In genomic region chr15:84634361-84634760, GRCm38 (mm10) we compare ENCODE assay signal across 14 mouse cellular contexts. TPM values are rescaled to one million over a fixed set of nuclear protein-coding genes. Genes with fewer than 3 reads are reported as not detected.
DNase-seq lines count a peak whose midpoint lies in the region; ATAC-seq lines count a peak whose summit lies in the region.
"Had no signal": no experiment of that assay in that cellular context is flagged by ENCODE, and none has a peak within 500 bp of the region (broad histone marks: within the 10 kb centered on the region; RNA-seq: fewer than 3 reads in every experiment).

No protein-coding gene starts in this region.

- no peaks in the 10 kb centered on the region for H3K27me3 ChIP-seq in forebrain, embryonic 16.5 days (replicated peaks; ENCODE audit: control insufficient read depth, insufficient read depth, low read length)
- no peaks in the 10 kb centered on the region for H3K27me3 ChIP-seq in forebrain, embryonic 12.5 days
- peaks cover 8% of the 10 kb centered on the region; the same call in 1 of the 2 replicates for H3K27me3 ChIP-seq in midbrain, embryonic 13.5 days
- no peaks in the 10 kb centered on the region for H3K27me3 ChIP-seq in midbrain, embryonic 14.5 days (ENCODE audit: control insufficient read depth, insufficient read depth, low read length)
- no peaks in the 10 kb centered on the region for H3K27me3 ChIP-seq in liver, embryonic 11.5 days (replicated peaks; ENCODE audit: control insufficient read depth, insufficient read depth, low read length)

- H3K9me3 ChIP-seq in forebrain, embryonic 16.5 days (ENCODE audit: control insufficient read depth, low read length) = no peaks in the 10 kb centered on the region
- H3K9me3 ChIP-seq in forebrain, embryonic 12.5 days = no peaks in the 10 kb centered on the region
- H3K9me3 ChIP-seq in midbrain, embryonic 13.5 days = no peaks in the 10 kb centered on the region
- H3K9me3 ChIP-seq in midbrain, embryonic 14.5 days (ENCODE audit: control insufficient read depth, low read length) = no peaks in the 10 kb centered on the region
- H3K9me3 ChIP-seq in liver, embryonic 11.5 days (ENCODE audit: control insufficient read depth, low read length) = no peaks in the 10 kb centered on the region

- WGBS in forebrain, embryonic 16.5 days = 65% methylated on average over 3 of the region's 3 CpGs
- WGBS in forebrain, embryonic 12.5 days = 59% methylated on average over 3 of the region's 3 CpGs
- WGBS in midbrain, embryonic 13.5 days = 54% methylated on average over 3 of the region's 3 CpGs
- 46% methylated on average over 3 of the region's 3 CpGs for WGBS in midbrain, embryonic 14.5 days
- 59% methylated on average over 3 of the region's 3 CpGs for WGBS in liver, embryonic 11.5 days

- no peak for ATAC-seq in forebrain, embryonic 16.5 days
- no peak for ATAC-seq in forebrain, embryonic 12.5 days (ENCODE audit: low FRiP score)
- ATAC-seq in midbrain, embryonic 13.5 days = no peak
- ATAC-seq in midbrain, embryonic 14.5 days (ENCODE audit: low FRiP score, low TSS enrichment) = no peak
- no peak for ATAC-seq in liver, embryonic 11.5 days (replicated peaks; ENCODE audit: low FRiP score)
- ATAC-seq: midbrain, embryonic 16.5 days had no signal

- H3K36me3 ChIP-seq in forebrain, embryonic 16.5 days (ENCODE audit: control insufficient read depth, insufficient read depth) = no peaks in the 10 kb centered on the region
- no peaks in the 10 kb centered on the region for H3K36me3 ChIP-seq in forebrain, embryonic 12.5 days (replicated peaks)
- no peaks in the 10 kb centered on the region for H3K36me3 ChIP-seq in midbrain, embryonic 13.5 days
- no peaks in the 10 kb centered on the region for H3K36me3 ChIP-seq in midbrain, embryonic 14.5 days (ENCODE audit: control insufficient read depth, insufficient read depth, low read length)
- no peaks in the 10 kb centered on the region for H3K36me3 ChIP-seq in liver, embryonic 11.5 days (ENCODE audit: control insufficient read depth, insufficient read depth, low read length)
- H3K36me3 ChIP-seq: limb, embryonic 12.5 days had no signal

- no peak overlapping the region for H3K4me2 ChIP-seq in forebrain, embryonic 16.5 days (ENCODE audit: low read length)
- H3K4me2 ChIP-seq in forebrain, embryonic 12.5 days = no peak overlapping the region
- no peak overlapping the region for H3K4me2 ChIP-seq in midbrain, embryonic 13.5 days (replicated peaks)
- no peak overlapping the region for H3K4me2 ChIP-seq in midbrain, embryonic 14.5 days (ENCODE audit: low read length)
- H3K4me2 ChIP-seq in liver, embryonic 11.5 days = no peak overlapping the region
- H3K4me2 ChIP-seq: limb, embryonic 12.5 days had no signal

- H3K4me3 ChIP-seq in forebrain, embryonic 16.5 days (replicated peaks; ENCODE audit: low read length) = no peak overlapping the region
- H3K4me3 ChIP-seq in forebrain, embryonic 12.5 days (replicated peaks) = no peak overlapping the region
- no peak overlapping the region for H3K4me3 ChIP-seq in midbrain, embryonic 13.5 days (replicated peaks)
- no peak overlapping the region for H3K4me3 ChIP-seq in midbrain, embryonic 14.5 days (replicated peaks; ENCODE audit: low read depth, low read length)
- no peak overlapping the region for H3K4me3 ChIP-seq in liver, embryonic 11.5 days (ENCODE audit: low read depth, low read length)
- H3K4me3 ChIP-seq: limb, embryonic 12.5 days had no signal

- no peaks in the 10 kb centered on the region for H3K4me1 ChIP-seq in forebrain, embryonic 16.5 days (replicated peaks; ENCODE audit: control insufficient read depth, insufficient read depth, low read length)
- H3K4me1 ChIP-seq in forebrain, embryonic 12.5 days = no peaks in the 10 kb centered on the region
- H3K4me1 ChIP-seq in midbrain, embryonic 13.5 days (replicated peaks) = no peaks in the 10 kb centered on the region
- H3K4me1 ChIP-seq in midbrain, embryonic 14.5 days (ENCODE audit: control insufficient read depth, insufficient read depth, low read length) = no peaks in the 10 kb centered on the region
- peaks cover 7% of the 10 kb centered on the region; the same call in 1 of the 2 replicates for H3K4me1 ChIP-seq in liver, embryonic 11.5 days (replicated peaks; ENCODE audit: control insufficient read depth, insufficient read depth, low read length)

- H3K9ac ChIP-seq in forebrain, embryonic 16.5 days (replicated peaks; ENCODE audit: low read depth, low read length) = peak overlapping the region; percentile 13; the same call in 1 of the 2 replicates
- no peak overlapping the region for H3K9ac ChIP-seq in forebrain, embryonic 12.5 days
- H3K9ac ChIP-seq in midbrain, embryonic 13.5 days (replicated peaks) = 0 out of 2 replicates have a peak overlapping the region, but pooled peaks have one; percentile 24
- no peak overlapping the region for H3K9ac ChIP-seq in midbrain, embryonic 14.5 days (replicated peaks; ENCODE audit: low read length)
- H3K9ac ChIP-seq in liver, embryonic 11.5 days (ENCODE audit: low read depth, low read length) = no peak overlapping the region
- H3K9ac ChIP-seq: limb, embryonic 12.5 days had no signal

- DNase-seq in midbrain, embryonic 14.5 days = no peak
- DNase-seq in gastrocnemius, postnatal 14 days = peak; percentile 76
- DNase-seq in kidney, postnatal 14 days = peak; percentile 37
- no peak for DNase-seq in Muller cell, postnatal 12 days (ENCODE audit: inconsistent ontology term)
- DNase-seq in liver, embryonic 11.5 days (ENCODE audit: low spot score) = no peak
- DNase-seq: cerebellum, adult 9-10 months; lung, postnatal 10 days; spleen, adult 18-20 months; thymus, adult 2 months had no signal

- intact Hi-C loops in gastrocnemius, postnatal 14 days (cut with DNase I; ENCODE audit: low total_unique reads) = no loop called here

- H3K27ac ChIP-seq in forebrain, embryonic 16.5 days (ENCODE audit: low read length) = no peak overlapping the region
- no peak overlapping the region for H3K27ac ChIP-seq in forebrain, embryonic 12.5 days
- H3K27ac ChIP-seq in midbrain, embryonic 13.5 days = no peak overlapping the region
- no peak overlapping the region for H3K27ac ChIP-seq in midbrain, embryonic 14.5 days (replicated peaks; ENCODE audit: low read depth, low read length)
- H3K27ac ChIP-seq in liver, embryonic 11.5 days (ENCODE audit: low read depth, low read length) = no peak overlapping the region
- H3K27ac ChIP-seq: limb, embryonic 12.5 days had no signal

RNA-seq across cellular contexts. Expression of gene Prr5, which starts 35.1 kb away (rescaled TPM):
- 11.1 and 16.4 TPM in 2 replicates for polyA plus RNA-seq in forebrain, embryonic 16.5 days (2015; fragmentation: Nextera tagmentation; extraction: Ambion mirVana)
- polyA plus RNA-seq in forebrain, embryonic 12.5 days (2016; fragmentation: Nextera tagmentation; extraction: Ambion mirVana) = 7.6 and 10.1 TPM in 2 replicates
- 12.2 and 13.8 TPM in 2 replicates for polyA plus RNA-seq in midbrain, embryonic 13.5 days (2015; fragmentation: Nextera tagmentation; extraction: Ambion mirVana)
- 19.5 and 19.9 TPM in 2 replicates for polyA plus RNA-seq in midbrain, embryonic 14.5 days (2014; fragmentation: Nextera tagmentation; extraction: Ambion mirVana)
- total RNA-seq in gastrocnemius, postnatal 14 days (2021) = 1 to 10 TPM; 7.3 to 8.5 TPM
- 17.7 and 20.4 TPM in 2 replicates for polyA plus RNA-seq in liver, embryonic 11.5 days (2014; fragmentation: Nextera tagmentation; extraction: Ambion mirVana)

Comparison
In these comparisons a context has a peak if more than half of its experiments do, and no peak if none do; other contexts are left out.
1. H3K9ac ChIP-seq: peak in forebrain, embryonic 16.5 days (single experiment) and midbrain, embryonic 13.5 days (single experiment); none in forebrain, embryonic 12.5 days (single experiment), midbrain, embryonic 14.5 days (single experiment) and liver, embryonic 11.5 days (single experiment).
2. DNase-seq: peak in gastrocnemius, postnatal 14 days (single experiment) and kidney, postnatal 14 days (single experiment); none in midbrain, embryonic 14.5 days (single experiment), Muller cell, postnatal 12 days (single experiment) and liver, embryonic 11.5 days (single experiment).